25 mouse cellular contexts compared by ENCODE assay signal in the genomic region with DNA sequence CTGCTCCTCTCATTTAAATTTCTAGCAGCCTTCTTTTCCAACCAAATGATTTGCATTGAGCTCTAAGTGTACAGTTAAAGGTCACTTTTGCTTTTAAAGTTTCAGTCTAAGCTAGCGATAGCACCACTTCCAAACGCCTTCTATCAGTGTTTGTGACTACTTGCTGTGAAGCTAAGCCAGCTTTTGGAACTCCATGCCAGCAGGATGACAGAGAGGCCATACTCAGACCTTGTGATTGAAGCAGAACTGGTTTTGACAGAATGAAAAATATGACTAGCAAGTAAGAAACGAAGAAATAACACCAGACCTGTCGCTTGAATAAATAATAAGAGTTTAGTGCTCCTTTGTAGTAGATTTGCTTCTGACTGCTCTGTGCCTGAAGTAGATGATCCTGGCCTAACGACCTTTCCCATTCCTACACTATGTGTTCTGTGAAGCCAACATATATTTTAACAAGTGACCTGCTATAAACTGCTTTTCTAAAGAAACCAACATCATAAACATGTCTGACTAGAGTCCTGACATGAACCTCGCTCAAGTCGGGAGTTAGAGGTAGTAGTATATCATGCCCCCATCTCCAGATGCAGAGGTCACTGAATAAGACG. TPM values are rescaled to one million over a fixed set of nuclear protein-coding genes. Genes with fewer than 3 reads are reported as not detected.
DNase-seq lines count a peak whose midpoint lies in the region; ATAC-seq and TF ChIP-seq lines count a peak whose summit lies in the region.
"Had no signal": no experiment of that assay in that cellular context is flagged by ENCODE, and none has a peak within 500 bp of the region (broad histone marks: within the 10 kb centered on the region; RNA-seq: fewer than 3 reads in every experiment).

No protein-coding gene starts in this region.

- DNase-seq in cerebellum, postnatal 10 days, result peak; percentile 13 to 15
- DNase-seq in cerebellum, adult 9-10 months, result no peak
- no peak for DNase-seq in kidney, postnatal 36 days
- no peak for DNase-seq in left cerebral cortex, adult 2 months (ENCODE audit: extremely low spot score in 1 of 2, low spot score in 2 of 2)
- DNase-seq in left cerebral cortex, postnatal 10 days (ENCODE audit: extremely low spot score in 1 of 2, low spot score in 2 of 2), result no peak
- no peak for DNase-seq in testis, postnatal 14 days (ENCODE audit: low spot score)
- DNase-seq: B cell, adult 2 months; cerebellum, adult 2 months; liver; thymus, postnatal 14 days had no signal

- H3K9me3 ChIP-seq in kidney, embryonic 14.5 days (ENCODE audit: control insufficient read depth, low read length), result no peaks in the 10 kb centered on the region
- H3K9me3 ChIP-seq: embryonic facial prominence, embryonic 10.5 days; forebrain, embryonic 15.5 days; intestine, embryonic 15.5 days; limb, embryonic 10.5 days; liver, embryonic 15.5 days; midbrain, embryonic 15.5 days; neural tube, embryonic 12.5 days had no signal

- H3K27ac ChIP-seq in kidney, embryonic 14.5 days (ENCODE audit: low read depth, low read length), result no peak overlapping the region
- H3K27ac ChIP-seq in left cerebral cortex, adult 2 months, result peak overlapping the region; percentile 1; the same call in 1 of the 2 replicates
- H3K27ac ChIP-seq: embryonic facial prominence, embryonic 10.5 days; forebrain, embryonic 15.5 days; intestine, embryonic 15.5 days; limb, embryonic 10.5 days; liver, embryonic 15.5 days; macrophage; midbrain, embryonic 15.5 days; neural tube, embryonic 12.5 days had no signal

- intact Hi-C loops in left cerebral cortex, adult 2 months (cut with DNase I), result no loop called here
- intact Hi-C loops in left cerebral cortex, postnatal 10 days (cut with DNase I), result no loop called here

- H3K4me3 ChIP-seq in kidney, embryonic 14.5 days (ENCODE audit: low read length), result no peak overlapping the region
- H3K4me3 ChIP-seq in left cerebral cortex, adult 2 months, result no peak overlapping the region
- H3K4me3 ChIP-seq: embryonic facial prominence, embryonic 10.5 days; forebrain, embryonic 15.5 days; intestine, embryonic 15.5 days; limb, embryonic 10.5 days; liver, embryonic 15.5 days; midbrain, embryonic 15.5 days; neural tube, embryonic 12.5 days had no signal

- H3K4me1 ChIP-seq in kidney, embryonic 14.5 days (ENCODE audit: control insufficient read depth, insufficient read depth, low read length), result no peaks in the 10 kb centered on the region
- H3K4me1 ChIP-seq: embryonic facial prominence, embryonic 10.5 days; forebrain, embryonic 15.5 days; intestine, embryonic 15.5 days; limb, embryonic 10.5 days; liver, embryonic 15.5 days; midbrain, embryonic 15.5 days; neural tube, embryonic 12.5 days had no signal

- TF ChIP-seq CTCF in left cerebral cortex, adult 2 months (IDR thresholded peaks at IDR 0.05), result no peak

- no peaks in the 10 kb centered on the region for H3K36me3 ChIP-seq in kidney, embryonic 14.5 days (ENCODE audit: control insufficient read depth, insufficient read depth, low read length)
- H3K36me3 ChIP-seq: embryonic facial prominence, embryonic 10.5 days; forebrain, embryonic 15.5 days; intestine, embryonic 15.5 days; limb, embryonic 10.5 days; liver, embryonic 15.5 days; midbrain, embryonic 15.5 days; neural tube, embryonic 12.5 days had no signal

- H3K27me3 ChIP-seq in kidney, embryonic 14.5 days (ENCODE audit: control insufficient read depth, insufficient read depth, low read length), result no peaks in the 10 kb centered on the region
- H3K27me3 ChIP-seq: CH12.LX; forebrain, embryonic 15.5 days; intestine, embryonic 15.5 days; liver, embryonic 15.5 days; midbrain, embryonic 15.5 days; neural tube, embryonic 12.5 days had no signal

- 28% methylated on average over 8 of the region's 8 CpGs for WGBS in kidney, embryonic 14.5 days

- peak; percentile 87 for ATAC-seq in kidney, embryonic 14.5 days (ENCODE audit: low FRiP score, low TSS enrichment)
- ATAC-seq: forebrain, embryonic 15.5 days; hindbrain, embryonic 16.5 days; intestine, embryonic 15.5 days; lung, postnatal 0 days; midbrain, embryonic 15.5 days had no signal

- H3K9ac ChIP-seq in kidney, embryonic 14.5 days (ENCODE audit: low read depth, low read length), result no peak overlapping the region
- H3K9ac ChIP-seq: forebrain, embryonic 15.5 days; intestine, embryonic 15.5 days; liver, embryonic 15.5 days; midbrain, embryonic 15.5 days; neural tube, embryonic 12.5 days had no signal

- no peak overlapping the region for H3K4me2 ChIP-seq in kidney, embryonic 14.5 days (replicated peaks; ENCODE audit: low read depth, low read length)
- H3K4me2 ChIP-seq: forebrain, embryonic 15.5 days; intestine, embryonic 15.5 days; liver, embryonic 15.5 days; midbrain, embryonic 15.5 days; neural tube, embryonic 12.5 days had no signal

RNA-seq across cellular contexts. Expression of a gene that starts 38.0 kb away (rescaled TPM):
- 1.6 and 1.7 TPM in 2 replicates for polyA plus RNA-seq in kidney, embryonic 14.5 days (2014; fragmentation: Nextera tagmentation; extraction: Ambion mirVana)
- 10 to 100 TPM; 46.1 to 47.8 TPM for total RNA-seq in left cerebral cortex, adult 2 months (2021)
- 10 to 100 TPM; 39.6 to 44.6 TPM for total RNA-seq in left cerebral cortex, postnatal 10 days (2021)
- total RNA-seq: CH12.LX; hematopoietic stem cell, adult 5-6 weeks; MEL had no signal
- polyA plus RNA-seq: macrophage; spleen, adult 2 months had no signal

Comparison
In these comparisons a context has a peak if more than half of its experiments do, and no peak if none do; other contexts are left out.
1. DNase-seq: peak in cerebellum, postnatal 10 days (2 of 2); none in cerebellum, adult 9-10 months (single experiment), kidney, postnatal 36 days (0 of 2), left cerebral cortex, adult 2 months (0 of 2), left cerebral cortex, postnatal 10 days (0 of 2) and testis, postnatal 14 days (single experiment).